Mouse (Mus musculus) midbrain, embryonic 13.5 days (tissue): Measurements from ENCODE around the gene 4933428M09Rik. TPM values are rescaled to one million over a fixed set of nuclear protein-coding genes. Genes with fewer than 3 reads are reported as not detected.

Experiments used
- ATAC-seq: fragments of 200-750 bp; cut with Nextera tagmentation; 2 replicates; pipeline ENCODE4 v1.8.0; 2017; ENCODE audit warnings: mild to moderate bottlenecking, moderate TSS enrichment, moderate library complexity
- H3K27ac ChIP-seq: fragments of 300-500 bp; sonication (generic); 2 replicates; pipeline ENCODE4 v1.5.1; 2015; ENCODE audit warnings: inconsistent platforms, mild to moderate bottlenecking, moderate library complexity
- H3K27me3 ChIP-seq: fragments of 300-500 bp; sonication (generic); 2 replicates; pipeline ENCODE4 v1.6.1; 2015; ENCODE audit warnings: mild to moderate bottlenecking, inconsistent platforms
- H3K36me3 ChIP-seq: fragments of 300-500 bp; sonication (generic); 2 replicates; pipeline ENCODE4 v1.6.1; 2015; ENCODE audit warnings: mild to moderate bottlenecking, inconsistent platforms
- H3K4me1 ChIP-seq: fragments of 300-500 bp; sonication (generic); replicated peaks from 2 replicates; pipeline ENCODE4 v1.6.1; 2015; ENCODE audit warnings: inconsistent platforms
- H3K4me2 ChIP-seq: fragments of 300-500 bp; sonication (generic); replicated peaks from 2 replicates; pipeline ENCODE4 v1.6.1; 2015; ENCODE audit warnings: moderate library complexity, mild to moderate bottlenecking, inconsistent platforms
- H3K4me3 ChIP-seq: fragments of 300-500 bp; sonication (generic); replicated peaks from 2 replicates; pipeline ENCODE4 v1.5.1; 2015; ENCODE audit warnings: mild to moderate bottlenecking, inconsistent platforms
- H3K9ac ChIP-seq: fragments of 300-500 bp; sonication (generic); replicated peaks from 2 replicates; pipeline ENCODE4 v1.6.1; 2015; ENCODE audit warnings: mild to moderate bottlenecking, inconsistent platforms
- H3K9me3 ChIP-seq: fragments of 300-500 bp; sonication (generic); 2 replicates; pipeline ENCODE4 v1.6.1; 2016; ENCODE audit warnings: mild to moderate bottlenecking, inconsistent platforms
- WGBS: fragments of 180-500 bp; shearing (Covaris S2); methylation state at CpG from one replicate; pipeline ENCODE4 v1.1.7; 2015; 5-methylcytosine and 5-hydroxymethylcytosine counted together
- polyA plus RNA-seq: library from polyadenylated mRNA; unstranded; fragments of >200 nt; fragmentation: Nextera tagmentation; extraction: Ambion mirVana; gene quantifications from 2 replicates; pipeline ENCODE4 v1.2.1, GENCODE M21; 2015

The 4933428M09Rik gene
- polyA plus RNA-seq, 1 experiment from 2014 or later: not detected

DNA sequence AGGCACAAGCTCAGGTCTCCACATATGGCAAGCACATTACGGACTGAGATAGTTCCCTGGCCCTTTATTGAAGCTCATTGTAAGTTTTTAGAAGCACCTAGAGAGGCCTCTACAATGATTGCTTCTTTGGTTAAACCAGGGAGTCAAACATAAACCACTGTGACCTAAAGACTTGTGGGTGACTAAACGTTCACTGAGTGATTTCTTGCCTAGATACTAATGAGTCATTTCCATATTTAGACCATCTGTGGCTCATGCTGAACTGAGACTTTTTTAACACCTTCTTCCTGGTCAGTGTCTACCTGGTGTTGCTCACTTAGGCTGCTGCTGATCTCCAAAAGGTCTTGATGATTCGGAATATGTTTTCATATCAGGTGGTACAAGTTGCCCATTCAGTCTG, 42.9 kb downstream of the 4933428M09Rik start:
- no peak for ATAC-seq
- Histone ChIP-seq H3K4me3 (no peak overlapping the region), H3K36me3 (no peaks in the 10 kb centered on the region), H3K27ac (no peak overlapping the region), H3K4me2 (no peak overlapping the region), H3K4me1 (no peaks in the 10 kb centered on the region), H3K27me3 (no peaks in the 10 kb centered on the region; the same call in 1 of the 2 replicates), H3K9ac (no peak overlapping the region), H3K9me3 (no peaks in the 10 kb centered on the region)
- WGBS: 77% methylated on average over 3 of the region's 3 CpGs

Other genes starting within 250 kb of the 4933428M09Rik start
- not detected in 2 replicates for gene Serpina7, start 94.0 kb upstream of the 4933428M09Rik start, polyA plus RNA-seq
- not detected in 2 replicates for gene 4930513O06Rik, start 93.0 kb upstream of the 4933428M09Rik start, polyA plus RNA-seq
- gene Mum1l1, start 30.8 kb downstream of the 4933428M09Rik start, polyA plus RNA-seq: 7.5 and 9.3 TPM in 2 replicates
- gene Trap1a, start 154.5 kb downstream of the 4933428M09Rik start, polyA plus RNA-seq: not detected in 2 replicates